Mouse (Mus musculus) kidney, embryonic 15.5 days (tissue): ENCODE data around the gene Sec1. TPM values are rescaled to one million over a fixed set of nuclear protein-coding genes. Genes with fewer than 3 reads are reported as not detected.
"Not testable (repeated sequence)": the region's sequence is repeated elsewhere in the genome, so short reads cannot be mapped to it uniquely, and the experiment has no call there.

ENCODE experiments used
- ATAC-seq: fragments of 200-750 bp; cut with Nextera tagmentation; replicated peaks from 2 replicates; pipeline ENCODE4 v1.8.0; 2017; ENCODE audit warnings: moderate TSS enrichment; ENCODE audit not compliant: low FRiP score
- H3K27ac ChIP-seq: fragments of 300-500 bp; sonication (generic); 2 replicates; pipeline ENCODE4 v1.5.1; 2015; ENCODE audit warnings: mild to moderate bottlenecking, inconsistent platforms
- H3K27me3 ChIP-seq: fragments of 300-500 bp; sonication (generic); 2 replicates; pipeline ENCODE4 v1.6.1; 2015; ENCODE audit warnings: inconsistent platforms
- H3K36me3 ChIP-seq: fragments of 300-500 bp; sonication (generic); 2 replicates; pipeline ENCODE4 v1.6.1; 2015; ENCODE audit warnings: inconsistent platforms
- H3K4me1 ChIP-seq: fragments of 300-500 bp; sonication (generic); 2 replicates; pipeline ENCODE4 v1.6.1; 2015; ENCODE audit warnings: inconsistent platforms
- H3K4me2 ChIP-seq: fragments of 300-500 bp; sonication (generic); 2 replicates; pipeline ENCODE4 v1.6.1; 2015; ENCODE audit warnings: moderate library complexity, mild to moderate bottlenecking, inconsistent platforms
- H3K4me3 ChIP-seq: fragments of 300-500 bp; sonication (generic); replicated peaks from 2 replicates; pipeline ENCODE4 v1.5.1; 2015; ENCODE audit warnings: mild to moderate bottlenecking, inconsistent platforms
- H3K9ac ChIP-seq: fragments of 300-500 bp; sonication (generic); 2 replicates; pipeline ENCODE4 v1.6.1; 2015; ENCODE audit warnings: mild to moderate bottlenecking, inconsistent platforms
- H3K9me3 ChIP-seq: fragments of 300-500 bp; sonication (generic); replicated peaks from 2 replicates; pipeline ENCODE4 v1.6.1; 2016; ENCODE audit warnings: inconsistent platforms
- WGBS: fragments of 180-500 bp; shearing (Covaris S2); methylation state at CpG from one replicate; pipeline ENCODE4 v1.1.7; 2015; ENCODE audit warnings: mixed read lengths; 5-methylcytosine and 5-hydroxymethylcytosine counted together
- polyA plus RNA-seq: library from polyadenylated mRNA; unstranded; fragments of >200 nt; fragmentation: Nextera tagmentation; extraction: Ambion mirVana; gene quantifications from 2 replicates; pipeline ENCODE4 v1.2.1, GENCODE M21; 2015

Sec1 gene
- polyA plus RNA-seq, 1 experiment from 2014 or later, result 0.29 TPM

DNA sequence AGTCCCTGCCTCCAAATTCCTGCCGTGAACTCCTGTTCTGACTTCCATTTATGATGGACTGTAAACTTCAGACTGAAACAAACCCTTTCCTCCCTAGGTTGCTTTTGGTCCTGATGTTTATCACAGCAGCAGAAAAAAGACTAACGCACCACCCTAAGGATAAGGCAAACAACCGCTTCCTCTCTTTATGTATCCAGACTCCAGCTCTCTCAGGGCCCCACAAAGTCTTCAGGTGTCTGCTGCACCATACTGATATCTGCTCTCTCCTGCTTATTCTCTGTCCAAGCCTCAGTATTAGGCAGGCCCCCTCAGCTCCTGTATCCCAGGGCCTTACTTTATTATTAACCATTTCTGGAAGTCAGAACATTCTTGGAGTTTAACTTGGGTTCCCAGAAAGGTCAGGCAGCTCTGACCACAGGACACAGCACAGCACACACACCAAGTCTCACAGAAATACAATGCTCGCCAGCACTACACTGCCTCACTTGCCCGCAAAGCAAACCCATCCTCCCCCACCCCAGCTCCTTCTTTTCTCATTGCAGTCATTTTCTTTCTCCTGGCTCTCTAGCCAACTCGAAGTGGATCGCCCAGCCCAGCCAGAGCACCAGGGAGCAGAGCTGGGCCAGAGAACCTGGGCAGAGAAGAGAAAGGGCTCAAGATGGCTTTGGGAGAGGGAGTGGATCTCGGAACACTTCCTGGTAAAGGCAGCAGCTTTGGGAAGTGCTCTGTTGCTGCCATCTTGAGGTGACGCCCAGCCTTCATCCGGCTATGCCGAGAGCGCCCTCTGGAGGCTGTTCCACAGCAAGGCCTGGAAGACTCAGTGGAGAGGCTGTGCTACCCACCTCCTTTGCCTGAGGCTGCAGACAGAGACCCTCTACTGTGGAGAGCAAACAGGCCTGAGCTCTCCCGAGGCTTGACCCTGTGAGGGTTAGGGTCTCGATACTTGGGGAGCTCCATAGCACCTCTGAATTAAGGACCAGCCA lies 11.8 kb downstream of the Sec1 start:
- Histone ChIP-seq H3K9ac (0 out of 2 replicates have a peak overlapping the region, but pooled peaks have one; percentile 26), H3K9me3 (no peaks in the 10 kb centered on the region), H3K4me1 (peaks cover 47% of the 10 kb centered on the region), H3K27ac (peak overlapping the region; percentile 74), H3K27me3 (0 out of 2 replicates have a peak, but pooled peaks cover 3% of the 10 kb centered on the region), H3K4me3 (no peak overlapping the region), H3K4me2 (peak overlapping the region; percentile 51), H3K36me3 (no peaks in the 10 kb centered on the region)
- ATAC-seq, result peak; percentile 53
- 28% methylated on average over 14 of the region's 14 CpGs for WGBS

DNA sequence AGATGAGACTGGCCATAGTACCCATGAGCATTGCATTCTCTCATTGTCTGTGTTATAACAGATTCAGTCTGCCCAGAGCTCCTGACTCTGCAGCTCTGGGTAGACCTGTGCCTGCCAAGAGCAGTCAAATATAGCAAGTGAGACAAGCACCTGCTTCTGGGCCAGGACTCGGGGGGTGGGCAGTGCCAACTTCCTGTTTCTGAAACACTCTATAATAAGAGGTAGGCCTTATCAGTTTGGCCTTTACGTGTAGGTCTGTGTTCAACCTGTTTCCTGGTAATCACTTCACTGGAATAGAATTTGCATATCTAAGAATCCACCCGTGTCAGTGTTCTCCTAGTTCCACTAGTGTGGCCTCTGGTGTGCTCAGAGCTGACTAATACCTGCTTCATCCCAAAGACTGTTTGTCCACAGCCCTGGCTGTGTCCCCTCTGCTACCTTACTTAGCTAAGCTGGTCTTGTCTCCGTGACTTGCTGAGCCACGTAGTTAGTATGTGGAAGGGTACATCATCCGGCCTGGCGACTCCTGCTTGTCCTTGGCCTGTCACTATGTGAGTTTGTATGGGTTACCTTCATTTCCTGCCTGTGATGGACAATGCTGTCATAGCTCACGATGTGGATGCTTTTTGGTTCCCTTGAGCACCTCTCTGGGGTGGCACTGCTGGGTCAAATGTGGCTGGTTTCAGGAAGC lies 13.0 kb downstream of the Sec1 start:
- peaks cover 41% of the 10 kb centered on the region for H3K4me1 ChIP-seq
- no peak overlapping the region for H3K4me3 ChIP-seq
- H3K9ac ChIP-seq, result no peak overlapping the region
- H3K4me2 ChIP-seq, result no peak overlapping the region
- H3K27me3 ChIP-seq, result 0 out of 2 replicates have a peak, but pooled peaks cover under 1% of the 10 kb centered on the region
- WGBS, result 85% methylated on average over 8 of the region's 8 CpGs
- H3K36me3 ChIP-seq, result no peaks in the 10 kb centered on the region
- H3K9me3 ChIP-seq, result no peaks in the 10 kb centered on the region
- ATAC-seq, result no peak
- H3K27ac ChIP-seq, result no peak overlapping the region

DNA sequence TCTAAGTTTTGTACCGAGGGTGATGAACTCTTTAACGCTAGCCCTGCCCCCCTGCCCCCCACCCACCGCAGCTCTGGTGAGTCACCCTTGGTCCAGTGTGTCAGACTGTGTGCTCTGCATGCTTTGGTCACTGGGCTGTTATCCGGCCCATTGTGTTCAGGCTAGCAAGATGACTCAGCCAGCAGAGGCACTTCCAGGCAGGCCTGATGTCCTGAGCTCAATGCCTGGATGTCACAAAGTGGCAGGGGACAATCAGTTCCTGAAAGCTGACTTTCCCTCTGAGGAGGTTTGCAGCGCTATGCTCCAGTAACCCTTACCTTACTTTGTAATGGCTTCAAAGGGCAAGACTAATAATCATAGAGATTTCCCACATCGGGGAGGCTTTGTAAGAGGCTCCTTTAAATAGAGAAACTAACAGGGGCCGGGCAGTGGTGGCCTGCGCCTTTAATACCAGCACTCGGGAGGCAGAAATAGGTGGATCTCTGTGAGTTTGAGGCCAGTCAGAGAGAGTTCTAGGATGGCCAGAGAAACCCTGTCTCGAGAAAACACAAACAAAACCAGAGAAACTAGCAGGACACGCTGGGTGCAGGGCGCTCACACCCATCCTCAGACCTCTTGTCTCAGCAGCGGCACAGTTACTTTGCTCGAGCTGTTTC lies 14.1 kb downstream of the Sec1 start:
- Histone ChIP-seq H3K36me3 (no peaks in the 10 kb centered on the region), H3K4me2 (no peak overlapping the region), H3K4me1 (peaks cover 32% of the 10 kb centered on the region), H3K9me3 (no peaks in the 10 kb centered on the region), H3K9ac (no peak overlapping the region), H3K27ac (peak overlapping the region; percentile 54), H3K4me3 (no peak overlapping the region), H3K27me3 (no peaks in the 10 kb centered on the region)
- no peak for ATAC-seq
- WGBS, result 65% methylated on average over 14 of the region's 14 CpGs

DNA sequence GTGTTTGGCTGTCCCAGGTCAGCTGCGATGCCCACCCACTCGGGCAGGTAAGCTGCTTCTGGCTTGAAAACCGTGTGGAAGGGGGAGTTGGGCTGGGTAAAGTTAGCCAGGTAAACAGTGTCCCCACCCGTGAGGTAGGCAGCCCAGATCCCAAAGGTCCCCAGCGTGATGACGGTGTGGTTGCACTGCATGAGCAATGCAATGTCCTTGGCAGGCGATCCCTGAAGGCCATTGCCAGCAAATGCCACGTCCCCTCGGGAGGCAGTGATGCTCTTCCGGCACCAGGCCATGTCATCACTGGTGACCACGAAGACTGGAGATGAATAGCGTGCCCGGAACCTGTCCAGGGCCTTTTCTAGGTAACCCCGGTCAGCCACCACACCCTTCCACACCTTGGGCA lies 15.7 kb downstream of the Sec1 start:
- ATAC-seq, result no peak
- no peak overlapping the region for H3K4me2 ChIP-seq
- H3K9ac ChIP-seq, result no peak overlapping the region
- H3K4me3 ChIP-seq, result no peak overlapping the region
- H3K9me3 ChIP-seq, result no peaks in the 10 kb centered on the region
- no peaks in the 10 kb centered on the region for H3K27me3 ChIP-seq
- peaks cover 25% of the 10 kb centered on the region for H3K4me1 ChIP-seq
- H3K36me3 ChIP-seq, result no peaks in the 10 kb centered on the region
- WGBS, result 95% methylated on average over 14 of the region's 14 CpGs
- H3K27ac ChIP-seq, result no peak overlapping the region

DNA sequence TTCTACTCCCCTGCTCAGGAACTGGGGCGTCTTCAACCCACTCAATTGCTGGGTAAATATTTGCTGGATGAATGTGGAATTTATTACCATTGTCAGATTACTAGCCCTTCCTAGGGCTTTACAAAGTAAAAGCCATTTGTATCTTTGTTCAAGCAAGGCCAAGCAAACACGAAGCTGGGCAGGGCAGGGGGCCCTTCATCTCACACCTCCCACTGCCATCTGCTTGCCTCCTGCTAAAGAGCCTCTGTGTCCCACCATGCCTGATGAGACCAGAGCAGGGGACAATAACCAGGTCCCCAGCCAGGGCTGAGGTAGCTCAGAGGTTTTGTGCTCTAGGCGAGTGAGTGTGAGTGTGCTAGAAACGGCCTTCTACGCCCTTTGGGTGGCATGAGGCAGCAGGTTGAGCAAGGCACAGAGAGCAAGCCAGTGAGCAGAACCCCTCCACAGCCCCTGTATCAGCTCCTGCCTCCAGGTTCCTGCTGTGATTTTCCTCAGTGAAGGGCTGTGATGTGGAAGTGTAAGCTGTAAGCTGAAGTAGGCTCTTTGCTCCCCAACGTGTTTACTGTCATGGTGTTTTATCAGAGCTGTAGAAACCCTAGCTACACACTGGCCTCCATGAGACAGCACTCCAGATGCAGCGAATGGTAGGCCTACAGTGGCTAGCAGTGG lies 16.4 kb downstream of the Sec1 start:
- WGBS, result 64% methylated on average over 7 of the region's 7 CpGs
- no peaks in the 10 kb centered on the region for H3K36me3 ChIP-seq
- peaks cover 20% of the 10 kb centered on the region for H3K4me1 ChIP-seq
- H3K27ac ChIP-seq, result no peak overlapping the region
- H3K27me3 ChIP-seq, result no peaks in the 10 kb centered on the region
- no peak overlapping the region for H3K4me3 ChIP-seq
- no peaks in the 10 kb centered on the region for H3K9me3 ChIP-seq
- no peak overlapping the region for H3K4me2 ChIP-seq
- no peak for ATAC-seq
- no peak overlapping the region for H3K9ac ChIP-seq

DNA sequence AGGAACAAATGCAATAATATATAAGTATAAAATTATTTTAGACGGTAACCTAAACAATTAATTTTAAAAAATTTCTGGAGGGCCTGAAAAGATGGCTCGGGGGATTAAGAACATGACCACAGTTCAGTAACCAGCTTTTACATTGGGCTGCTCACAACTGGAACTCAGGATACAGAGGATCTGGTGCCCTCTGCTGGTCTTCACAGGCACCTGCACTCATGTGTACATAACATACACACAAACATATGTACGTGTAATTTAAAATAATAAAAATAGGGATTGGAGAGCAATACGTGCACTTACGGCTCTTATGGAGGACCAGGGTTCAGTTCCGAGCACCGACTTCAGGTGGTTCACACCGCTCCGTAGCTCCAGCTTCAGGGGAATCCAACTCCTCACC lies 25.3 kb downstream of the Sec1 start:
- H3K4me1 ChIP-seq, result peaks cover 33% of the 10 kb centered on the region

DNA sequence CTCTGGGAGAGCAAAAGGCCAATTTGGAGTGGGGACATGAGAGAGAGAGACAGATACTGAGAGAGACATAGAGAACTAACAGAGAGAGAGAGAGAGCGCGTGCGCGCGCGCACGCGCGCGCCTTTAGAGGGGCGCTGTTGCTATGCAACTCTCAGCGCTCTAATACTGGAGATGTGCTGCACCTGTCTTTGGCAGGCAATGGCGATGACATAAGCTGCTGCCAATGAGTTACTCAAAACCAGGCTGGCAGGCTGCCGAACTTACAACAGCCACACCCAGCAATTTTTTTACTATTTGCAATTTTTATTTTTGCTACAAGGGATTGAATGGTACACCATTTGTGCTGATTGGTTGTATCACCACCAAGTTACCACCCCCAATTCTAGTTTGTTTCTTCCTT lies 26.4 kb downstream of the Sec1 start:
- Histone ChIP-seq H3K27me3 (no peaks in the 10 kb centered on the region), H3K36me3 (no peaks in the 10 kb centered on the region), H3K27ac (no peak overlapping the region), H3K4me3 (no peak overlapping the region), H3K9me3 (no peaks in the 10 kb centered on the region), H3K9ac (no peak overlapping the region), H3K4me1 (peaks cover 39% of the 10 kb centered on the region), H3K4me2 (no peak overlapping the region)
- 70% methylated on average over 14 of the region's 14 CpGs for WGBS
- no peak for ATAC-seq

More for the DNA sequence above, 25.3 kb downstream of the Sec1 start:
- 95% methylated on average over 9 of the region's 9 CpGs for WGBS
- no peak overlapping the region for H3K4me2 ChIP-seq
- no peaks in the 10 kb centered on the region for H3K9me3 ChIP-seq
- H3K4me3 ChIP-seq, result no peak overlapping the region
- no peak overlapping the region for H3K9ac ChIP-seq
- H3K27ac ChIP-seq, result no peak overlapping the region
- no peak for ATAC-seq
- H3K27me3 ChIP-seq, result no peaks in the 10 kb centered on the region
- no peaks in the 10 kb centered on the region for H3K36me3 ChIP-seq

DNA sequence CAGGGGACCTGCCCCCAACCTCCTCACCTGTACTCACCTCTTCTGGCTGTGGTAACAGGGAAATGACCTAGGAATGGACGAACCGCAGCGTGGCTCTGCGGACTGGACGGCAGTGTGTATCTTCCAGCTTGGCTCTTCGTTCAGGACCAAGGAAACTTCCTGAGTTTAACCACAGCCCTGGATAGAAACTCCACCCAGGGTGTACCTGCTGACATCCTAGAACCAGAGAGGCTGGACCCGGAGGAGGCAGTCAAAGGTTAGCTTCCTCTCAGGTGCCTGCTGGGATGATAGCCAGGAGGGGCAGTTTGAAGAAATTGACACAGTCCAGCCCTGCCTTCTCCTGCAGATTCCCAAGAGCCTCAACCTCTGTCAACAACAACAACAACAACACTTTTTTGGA lies 28.0 kb downstream of the Sec1 start, which contains the start of gene Fut2:
Gene Fut2 (minus strand): TSS at position 234 of the 400 bp plus-strand sequence.
- Histone ChIP-seq H3K4me3 (no peak within 1 kb of the TSS), H3K27me3 (no peaks in the 10 kb centered on the region), H3K36me3 (no peaks in the 10 kb centered on the region), H3K9ac (no peak within 1 kb of the TSS), H3K27ac (0 out of 2 replicates have a peak within 1 kb of the TSS, but pooled peaks have one; percentile 15), H3K4me2 (0 out of 2 replicates have a peak within 1 kb of the TSS, but pooled peaks have one; percentile 5), H3K4me1 (peaks cover 39% of the 10 kb centered on the region), H3K9me3 (no peaks in the 10 kb centered on the region)
- 75% methylated on average over 7 of the region's 7 CpGs for WGBS
- no peak for ATAC-seq

DNA sequence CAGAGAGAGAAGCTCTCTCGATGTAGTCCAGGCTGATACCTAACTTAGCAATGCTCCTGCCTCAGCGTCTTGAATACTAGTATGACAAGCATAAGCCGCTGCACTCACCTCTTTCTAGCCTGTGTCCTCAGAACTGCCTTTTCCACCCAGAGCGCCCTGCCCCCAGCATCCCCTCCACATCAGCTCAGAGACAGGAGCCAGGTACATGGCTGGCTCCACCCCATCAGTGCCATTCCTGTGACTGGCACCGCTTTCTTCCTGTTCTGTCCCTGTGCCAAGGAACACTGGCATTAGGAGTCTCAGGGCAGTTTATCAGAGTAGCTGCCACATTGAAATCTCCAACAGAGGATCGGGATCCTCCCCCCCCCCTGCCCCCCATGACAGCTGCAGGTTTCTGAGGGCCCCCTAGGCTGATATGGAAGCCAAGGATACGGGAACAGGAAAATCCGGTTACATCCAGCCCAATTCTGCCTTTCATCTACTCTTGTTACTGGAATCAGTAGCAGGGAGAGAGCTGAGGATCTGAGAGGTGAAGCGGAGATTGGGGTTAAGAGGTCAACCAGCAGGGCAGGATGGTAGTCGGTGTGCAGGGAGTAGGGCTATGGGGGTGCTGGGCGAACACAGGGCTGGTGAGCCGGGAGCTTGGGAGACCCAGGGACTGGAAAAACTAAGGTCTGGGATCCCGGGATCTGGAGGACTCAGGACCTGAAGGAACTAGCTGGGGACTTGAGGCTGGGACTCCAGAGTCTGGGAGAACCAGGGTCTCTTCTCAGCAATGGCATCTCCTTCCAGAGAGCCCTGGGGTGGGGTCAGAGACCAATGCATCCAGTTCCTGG lies 28.7 kb downstream of the Sec1 start:
- Histone ChIP-seq H3K4me3 (no peak overlapping the region), H3K36me3 (no peaks in the 10 kb centered on the region), H3K27ac (0 out of 2 replicates have a peak overlapping the region, but pooled peaks have one; percentile 15), H3K9me3 (no peaks in the 10 kb centered on the region), H3K9ac (no peak overlapping the region), H3K4me1 (peaks cover 41% of the 10 kb centered on the region), H3K4me2 (0 out of 2 replicates have a peak overlapping the region, but pooled peaks have one; percentile 5), H3K27me3 (no peaks in the 10 kb centered on the region)
- ATAC-seq, result 0 out of 2 replicates have a peak, but pooled peaks have one; percentile 25
- WGBS, result 53% methylated on average over 13 of the region's 13 CpGs

DNA sequence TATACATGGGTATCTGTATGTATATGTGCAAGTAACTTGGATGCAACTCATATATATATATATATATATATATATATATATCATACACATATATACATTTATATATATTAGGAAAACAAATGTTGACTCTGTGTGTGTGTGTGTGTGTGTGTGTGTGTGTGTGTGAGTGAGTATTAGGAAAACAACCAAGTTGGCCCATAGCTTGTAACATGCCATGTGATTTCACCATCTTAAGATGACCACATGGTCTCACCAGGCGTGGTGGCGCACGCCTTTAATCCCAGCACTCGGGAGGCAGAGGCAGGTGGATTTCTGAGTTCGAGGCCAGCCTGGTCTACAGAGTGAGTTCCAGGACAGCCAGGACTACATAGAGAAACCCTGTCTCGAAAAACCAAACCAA lies 32.5 kb downstream of the Sec1 start:
- H3K9ac ChIP-seq, H3K36me3 ChIP-seq, H3K9me3 ChIP-seq, H3K27ac ChIP-seq, H3K4me3 ChIP-seq, H3K4me2 ChIP-seq, H3K27me3 ChIP-seq, ATAC-seq: not testable (repeated sequence)
- 94% methylated on average over 6 of the region's 6 CpGs for WGBS
- peaks cover 33% of the 10 kb centered on the region for H3K4me1 ChIP-seq
